Mouse (Mus musculus) liver, postnatal 0 days (tissue): ENCODE measurements at regions not wholly inside any gene's neighbourhood (a gene's known extent, or its start where the extent isn't known, plus 50 kb on each side); places are given as distances from the start of the nearest gene placed in this dataset.

Source experiments
- CTCF ChIP-seq: sonication (generic); IDR thresholded peaks from 2 replicates; pipeline ENCODE4 v1.5.1; 2016; ENCODE audit warnings: antibody characterized with exemption, low read depth
- EP300 ChIP-seq: IDR thresholded peaks from 2 replicates; pipeline ENCODE4 v1.6.1; 2016; ENCODE audit warnings: antibody characterized with exemption, low read depth, mild to moderate bottlenecking

DNA sequence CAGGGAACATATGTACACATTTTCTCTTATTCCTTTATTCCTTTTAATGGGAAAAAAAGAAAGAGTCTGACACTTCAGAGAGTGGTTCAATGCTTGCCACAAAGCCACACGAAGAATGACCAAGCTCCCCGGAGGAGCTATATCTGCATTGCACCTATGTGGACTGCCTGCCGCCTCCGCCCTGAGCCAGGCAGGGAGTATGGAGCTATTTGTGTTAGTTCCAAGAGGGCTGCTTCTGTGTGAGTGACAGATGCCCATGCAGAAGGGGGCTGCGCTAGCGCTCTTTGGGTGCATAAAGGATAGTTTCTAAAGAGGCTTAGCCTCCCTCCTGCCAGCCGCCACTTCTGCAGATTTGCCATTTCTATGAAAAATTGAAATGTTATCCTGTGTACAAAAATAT lies 365.3 kb upstream of the Tshz3 start:
- TF ChIP-seq CTCF (no peak), EP300 (no peak)
